Comparison of ENCODE assay signal across 19 mouse cellular contexts in genomic region chr2:147632737-147633136, GRCm38 (mm10).
DNase-seq lines count a peak whose midpoint lies in the region; ATAC-seq and TF ChIP-seq lines count a peak whose summit lies in the region.
"Had no signal": no experiment of that assay in that cellular context is flagged by ENCODE, and none has a peak within 500 bp of the region (broad histone marks: within the 10 kb centered on the region; RNA-seq: fewer than 3 reads in every experiment).

No protein-coding gene starts in this region.

- H3K27ac ChIP-seq in forebrain, embryonic 12.5 days = no peak overlapping the region
- H3K27ac ChIP-seq in forebrain, embryonic 11.5 days (ENCODE audit: low read depth, low read length) = no peak overlapping the region
- H3K27ac ChIP-seq in midbrain, embryonic 10.5 days (replicated peaks) = 0 out of 2 replicates have a peak overlapping the region, but pooled peaks have one; percentile 23
- H3K27ac ChIP-seq in midbrain, embryonic 15.5 days = no peak overlapping the region
- no peak overlapping the region for H3K27ac ChIP-seq in embryonic facial prominence, embryonic 12.5 days
- no peak overlapping the region for H3K27ac ChIP-seq in kidney, adult 2 months (ENCODE audit: insufficient read depth, low read depth, low read length)
- H3K27ac ChIP-seq: forebrain, embryonic 10.5 days; heart, embryonic 13.5 days; kidney, embryonic 15.5 days; limb, embryonic 13.5 days; liver, embryonic 13.5 days had no signal

- TF ChIP-seq CTCF in kidney, adult 2 months (conservative IDR thresholded peaks at IDR 0.05; ENCODE audit: insufficient read depth, insufficient read length, low read depth, low read length) = no peak

- no peaks in the 10 kb centered on the region for H3K9me3 ChIP-seq in forebrain, embryonic 12.5 days
- H3K9me3 ChIP-seq in forebrain, embryonic 11.5 days (ENCODE audit: control insufficient read depth, low read length) = no peaks in the 10 kb centered on the region
- H3K9me3 ChIP-seq in midbrain, embryonic 10.5 days (replicated peaks) = no peaks in the 10 kb centered on the region
- no peaks in the 10 kb centered on the region for H3K9me3 ChIP-seq in midbrain, embryonic 15.5 days
- no peaks in the 10 kb centered on the region for H3K9me3 ChIP-seq in embryonic facial prominence, embryonic 12.5 days
- H3K9me3 ChIP-seq: forebrain, embryonic 10.5 days; heart, embryonic 13.5 days; kidney, embryonic 15.5 days; limb, embryonic 13.5 days; liver, embryonic 13.5 days had no signal

- no peaks in the 10 kb centered on the region for H3K36me3 ChIP-seq in forebrain, embryonic 12.5 days (replicated peaks)
- H3K36me3 ChIP-seq in forebrain, embryonic 11.5 days (ENCODE audit: control insufficient read depth, insufficient read depth, low read length) = no peaks in the 10 kb centered on the region
- H3K36me3 ChIP-seq in midbrain, embryonic 10.5 days = no peaks in the 10 kb centered on the region
- no peaks in the 10 kb centered on the region for H3K36me3 ChIP-seq in midbrain, embryonic 15.5 days (replicated peaks)
- no peaks in the 10 kb centered on the region for H3K36me3 ChIP-seq in embryonic facial prominence, embryonic 12.5 days
- no peaks in the 10 kb centered on the region for H3K36me3 ChIP-seq in kidney, adult 2 months (ENCODE audit: control insufficient read depth, insufficient read depth, low read length)
- H3K36me3 ChIP-seq: forebrain, embryonic 10.5 days; heart, embryonic 13.5 days; kidney, embryonic 15.5 days; limb, embryonic 13.5 days; liver, embryonic 13.5 days had no signal

- TF ChIP-seq POLR2A in kidney, adult 2 months (IDR thresholded peaks at IDR 0.05; ENCODE audit: low read depth, low read length) = no peak

- DNase-seq in forebrain, embryonic 11.5 days (ENCODE audit: low spot score) = no peak
- peak; percentile 13 for DNase-seq in midbrain, embryonic 10.5 days (ENCODE audit: low spot score)
- DNase-seq in retina, postnatal 1 day = peak; percentile 13
- no peak for DNase-seq in c-Kit-positive CD71-positive TER-119-positive erythroid progenitor cells, embryonic 14.5 days (ENCODE audit: low spot score)
- DNase-seq in kidney, adult 2 months = no peak
- DNase-seq: adrenal gland, postnatal 14 days; cerebellum, adult 9-10 months; heart, postnatal 14 days; kidney, postnatal 4 days; liver, embryonic 13.5 days; lung, embryonic 14.5 days had no signal

- no peak overlapping the region for H3K9ac ChIP-seq in forebrain, embryonic 12.5 days
- H3K9ac ChIP-seq in forebrain, embryonic 11.5 days (ENCODE audit: low read length) = no peak overlapping the region
- no peak overlapping the region for H3K9ac ChIP-seq in midbrain, embryonic 15.5 days
- no peak overlapping the region for H3K9ac ChIP-seq in embryonic facial prominence, embryonic 12.5 days
- H3K9ac ChIP-seq: heart, embryonic 13.5 days; kidney, embryonic 15.5 days; limb, embryonic 13.5 days; liver, embryonic 13.5 days; lung, embryonic 14.5 days had no signal

- peaks cover 6% of the 10 kb centered on the region for H3K4me1 ChIP-seq in forebrain, embryonic 12.5 days
- no peaks in the 10 kb centered on the region for H3K4me1 ChIP-seq in forebrain, embryonic 11.5 days (replicated peaks; ENCODE audit: control insufficient read depth, insufficient read depth, low read length)
- peaks cover 11% of the 10 kb centered on the region for H3K4me1 ChIP-seq in midbrain, embryonic 10.5 days
- H3K4me1 ChIP-seq in midbrain, embryonic 15.5 days = no peaks in the 10 kb centered on the region; the same call in 1 of the 2 replicates
- peaks cover 13% of the 10 kb centered on the region; the same call in 1 of the 2 replicates for H3K4me1 ChIP-seq in embryonic facial prominence, embryonic 12.5 days
- H3K4me1 ChIP-seq in kidney, adult 2 months (ENCODE audit: control insufficient read depth, insufficient read depth, low read length) = no peaks in the 10 kb centered on the region
- H3K4me1 ChIP-seq: heart, embryonic 13.5 days; kidney, embryonic 15.5 days; liver, embryonic 13.5 days had no signal

- 0 out of 2 replicates have a peak, but pooled peaks have one; percentile 46 for ATAC-seq in forebrain, embryonic 12.5 days (ENCODE audit: low FRiP score)
- ATAC-seq in forebrain, embryonic 11.5 days (replicated peaks; ENCODE audit: low FRiP score) = no peak
- ATAC-seq in midbrain, embryonic 15.5 days (replicated peaks) = no peak
- ATAC-seq in embryonic facial prominence, embryonic 12.5 days (ENCODE audit: insufficient number of reproducible peaks, insufficient read depth, low FRiP score, low TSS enrichment) = peak; percentile 83
- ATAC-seq: intestine, postnatal 0 days had no signal

- no peak overlapping the region for H3K4me3 ChIP-seq in forebrain, embryonic 12.5 days (replicated peaks)
- no peak overlapping the region for H3K4me3 ChIP-seq in forebrain, embryonic 11.5 days (ENCODE audit: low read depth, low read length)
- no peak overlapping the region for H3K4me3 ChIP-seq in midbrain, embryonic 10.5 days
- no peak overlapping the region for H3K4me3 ChIP-seq in midbrain, embryonic 15.5 days
- H3K4me3 ChIP-seq in embryonic facial prominence, embryonic 12.5 days = no peak overlapping the region
- no peak overlapping the region for H3K4me3 ChIP-seq in kidney, adult 2 months (ENCODE audit: insufficient read depth, low read depth, low read length)
- H3K4me3 ChIP-seq: forebrain, embryonic 10.5 days; heart, embryonic 13.5 days; kidney, embryonic 15.5 days; limb, embryonic 13.5 days; liver, embryonic 13.5 days had no signal

- H3K27me3 ChIP-seq in forebrain, embryonic 12.5 days = no peaks in the 10 kb centered on the region
- no peaks in the 10 kb centered on the region for H3K27me3 ChIP-seq in forebrain, embryonic 11.5 days (ENCODE audit: control insufficient read depth, insufficient read depth, low read length)
- no peaks in the 10 kb centered on the region for H3K27me3 ChIP-seq in midbrain, embryonic 10.5 days (ENCODE audit: low read depth, poor library complexity, severe bottlenecking)
- no peaks in the 10 kb centered on the region for H3K27me3 ChIP-seq in midbrain, embryonic 15.5 days (replicated peaks)
- H3K27me3 ChIP-seq in embryonic facial prominence, embryonic 12.5 days = no peaks in the 10 kb centered on the region
- H3K27me3 ChIP-seq in kidney, adult 2 months (replicated peaks; ENCODE audit: control insufficient read depth, insufficient read depth, low read length) = no peaks in the 10 kb centered on the region
- H3K27me3 ChIP-seq: heart, embryonic 13.5 days; kidney, embryonic 15.5 days; limb, embryonic 13.5 days; liver, embryonic 13.5 days had no signal

- WGBS in forebrain, embryonic 12.5 days = 37% methylated on average over 6 of the region's 6 CpGs
- 39% methylated on average over 6 of the region's 6 CpGs for WGBS in forebrain, embryonic 11.5 days
- WGBS in midbrain, embryonic 10.5 days = 41% methylated on average over 6 of the region's 6 CpGs
- WGBS in midbrain, embryonic 15.5 days = 26% methylated on average over 6 of the region's 6 CpGs
- 20% methylated on average over 6 of the region's 6 CpGs for WGBS in embryonic facial prominence, embryonic 12.5 days
- 50% methylated on average over 6 of the region's 6 CpGs for WGBS in kidney, adult 2 months

- no peak overlapping the region for H3K4me2 ChIP-seq in forebrain, embryonic 12.5 days
- H3K4me2 ChIP-seq in forebrain, embryonic 11.5 days (ENCODE audit: low read depth, low read length, severe bottlenecking) = no peak overlapping the region
- H3K4me2 ChIP-seq in midbrain, embryonic 15.5 days = no peak overlapping the region
- 0 out of 2 replicates have a peak overlapping the region, but pooled peaks have one; percentile 2 for H3K4me2 ChIP-seq in embryonic facial prominence, embryonic 12.5 days (replicated peaks)
- H3K4me2 ChIP-seq: heart, embryonic 13.5 days; kidney, embryonic 15.5 days; limb, embryonic 13.5 days; liver, embryonic 13.5 days; lung, embryonic 14.5 days had no signal

Comparison
In these comparisons a context has a peak if more than half of its experiments do, and no peak if none do; other contexts are left out.
1. ATAC-seq: peak in forebrain, embryonic 12.5 days (single experiment) and embryonic facial prominence, embryonic 12.5 days (single experiment); none in forebrain, embryonic 11.5 days (single experiment) and midbrain, embryonic 15.5 days (single experiment).
2. DNase-seq: peak in midbrain, embryonic 10.5 days (single experiment) and retina, postnatal 1 day (single experiment); none in forebrain, embryonic 11.5 days (single experiment), c-Kit-positive CD71-positive TER-119-positive erythroid progenitor cells, embryonic 14.5 days (single experiment) and kidney, adult 2 months (single experiment).